Mouse (Mus musculus) lung, embryonic 16.5 days (tissue): ENCODE measurements around the gene Gcnt4. TPM values are rescaled to one million over a fixed set of nuclear protein-coding genes. Genes with fewer than 3 reads are reported as not detected.

ENCODE experiments used
- ATAC-seq: fragments of 200-750 bp; cut with Nextera tagmentation; 2 replicates; pipeline ENCODE4 v1.8.0; 2017; ENCODE audit warnings: low read depth, mild to moderate bottlenecking, moderate library complexity
- H3K27ac ChIP-seq: fragments of 300-500 bp; sonication (generic); 2 replicates; pipeline ENCODE4 v1.5.1; 2014; ENCODE audit warnings: mild to moderate bottlenecking, control low read depth, low read length
- H3K27me3 ChIP-seq: fragments of 300-500 bp; sonication (generic); 2 replicates; pipeline ENCODE4 v1.6.1; 2014; ENCODE audit warnings: low read depth, low read length, mixed read lengths; ENCODE audit not compliant: control insufficient read depth, insufficient read depth
- H3K36me3 ChIP-seq: fragments of 300-500 bp; sonication (generic); 2 replicates; pipeline ENCODE4 v1.6.1; 2014; ENCODE audit warnings: low read length; ENCODE audit not compliant: control insufficient read depth, insufficient read depth
- H3K4me1 ChIP-seq: fragments of 300-500 bp; sonication (generic); replicated peaks from 2 replicates; pipeline ENCODE4 v1.6.1; 2014; ENCODE audit warnings: low read length, mixed read lengths; ENCODE audit not compliant: control insufficient read depth, insufficient read depth
- H3K4me2 ChIP-seq: fragments of 300-500 bp; sonication (generic); 2 replicates; pipeline ENCODE4 v1.6.1; 2014; ENCODE audit warnings: low read depth, low read length, control low read depth
- H3K4me3 ChIP-seq: fragments of 300-500 bp; sonication (generic); 2 replicates; pipeline ENCODE4 v1.5.1; 2014; ENCODE audit warnings: mild to moderate bottlenecking, low read length, control low read depth
- H3K9ac ChIP-seq: fragments of 300-500 bp; sonication (generic); 2 replicates; pipeline ENCODE4 v1.6.1; 2014; ENCODE audit warnings: low read length, control low read depth
- H3K9me3 ChIP-seq: fragments of 300-500 bp; sonication (generic); 2 replicates; pipeline ENCODE4 v1.6.1; 2016; ENCODE audit warnings: low read length; ENCODE audit not compliant: control insufficient read depth
- WGBS: fragments of 180-500 bp; shearing (Covaris S2); extraction: QIAGEN DNeasy Blood & Tissue Kit; methylation state at CpG from one replicate; pipeline ENCODE4 v1.1.7; 2014; 5-methylcytosine and 5-hydroxymethylcytosine counted together
- polyA plus RNA-seq: library from polyadenylated mRNA; unstranded; fragments of >200 nt; fragmentation: Nextera tagmentation; extraction: Ambion mirVana; gene quantifications from 2 replicates; pipeline ENCODE4 v1.2.1, GENCODE M21; 2015

Gene Gcnt4
- polyA plus RNA-seq, 1 experiment from 2014 or later = 0.33 TPM

DNA sequence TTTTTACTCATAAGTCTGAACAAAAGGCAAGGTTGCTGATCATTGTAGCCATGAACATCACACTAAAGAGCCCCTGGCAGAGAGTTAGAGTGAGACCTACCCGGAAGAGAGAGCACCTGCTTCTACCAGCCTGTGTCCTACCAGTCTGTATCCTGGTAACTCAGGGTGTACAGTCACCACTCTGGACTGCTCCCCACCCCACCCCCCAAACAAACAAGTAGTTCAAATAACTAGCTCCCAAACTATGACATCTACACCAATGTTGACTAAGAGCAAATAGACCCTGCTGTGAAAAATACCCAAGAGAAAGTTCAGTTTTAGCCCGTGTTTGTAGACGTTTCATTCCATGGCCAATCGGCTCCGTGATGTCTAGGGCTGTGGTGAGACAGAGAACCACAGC is 38.3 kb downstream of the Gcnt4 start:
- ATAC-seq = peak; percentile 69
- Histone ChIP-seq H3K4me1 (no peaks in the 10 kb centered on the region), H3K36me3 (no peaks in the 10 kb centered on the region), H3K27ac (no peak overlapping the region), H3K4me3 (no peak overlapping the region), H3K9me3 (no peaks in the 10 kb centered on the region), H3K4me2 (no peak overlapping the region), H3K27me3 (no peaks in the 10 kb centered on the region), H3K9ac (no peak overlapping the region)
- 52% methylated on average over 5 of the region's 5 CpGs for WGBS

DNA sequence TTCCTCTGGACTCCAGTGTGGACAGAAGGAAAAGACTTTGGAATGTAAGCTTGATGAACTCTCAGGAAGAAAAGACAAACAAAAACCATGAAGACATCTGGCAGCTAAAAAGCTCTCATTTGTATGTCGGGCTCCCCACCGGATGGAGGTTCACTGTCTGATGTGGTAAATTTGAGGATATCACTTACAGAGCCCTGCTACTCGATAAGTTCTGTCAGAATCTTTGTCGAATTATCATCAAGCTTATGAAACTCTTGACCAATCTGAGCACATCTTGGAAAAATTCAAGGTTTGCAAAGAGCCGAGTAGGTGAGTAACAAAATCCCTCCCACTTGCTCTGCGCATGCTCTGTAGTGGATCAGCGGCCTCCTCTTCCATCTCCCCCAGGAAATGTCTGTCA is 40.5 kb downstream of the Gcnt4 start:
- H3K4me3 ChIP-seq = no peak overlapping the region
- no peak overlapping the region for H3K27ac ChIP-seq
- H3K4me2 ChIP-seq = no peak overlapping the region
- H3K4me1 ChIP-seq = no peaks in the 10 kb centered on the region
- no peak overlapping the region for H3K9ac ChIP-seq
- ATAC-seq = no peak
- WGBS = 70% methylated on average over 7 of the region's 7 CpGs
- no peaks in the 10 kb centered on the region for H3K9me3 ChIP-seq
- H3K36me3 ChIP-seq = no peaks in the 10 kb centered on the region
- no peaks in the 10 kb centered on the region for H3K27me3 ChIP-seq

DNA sequence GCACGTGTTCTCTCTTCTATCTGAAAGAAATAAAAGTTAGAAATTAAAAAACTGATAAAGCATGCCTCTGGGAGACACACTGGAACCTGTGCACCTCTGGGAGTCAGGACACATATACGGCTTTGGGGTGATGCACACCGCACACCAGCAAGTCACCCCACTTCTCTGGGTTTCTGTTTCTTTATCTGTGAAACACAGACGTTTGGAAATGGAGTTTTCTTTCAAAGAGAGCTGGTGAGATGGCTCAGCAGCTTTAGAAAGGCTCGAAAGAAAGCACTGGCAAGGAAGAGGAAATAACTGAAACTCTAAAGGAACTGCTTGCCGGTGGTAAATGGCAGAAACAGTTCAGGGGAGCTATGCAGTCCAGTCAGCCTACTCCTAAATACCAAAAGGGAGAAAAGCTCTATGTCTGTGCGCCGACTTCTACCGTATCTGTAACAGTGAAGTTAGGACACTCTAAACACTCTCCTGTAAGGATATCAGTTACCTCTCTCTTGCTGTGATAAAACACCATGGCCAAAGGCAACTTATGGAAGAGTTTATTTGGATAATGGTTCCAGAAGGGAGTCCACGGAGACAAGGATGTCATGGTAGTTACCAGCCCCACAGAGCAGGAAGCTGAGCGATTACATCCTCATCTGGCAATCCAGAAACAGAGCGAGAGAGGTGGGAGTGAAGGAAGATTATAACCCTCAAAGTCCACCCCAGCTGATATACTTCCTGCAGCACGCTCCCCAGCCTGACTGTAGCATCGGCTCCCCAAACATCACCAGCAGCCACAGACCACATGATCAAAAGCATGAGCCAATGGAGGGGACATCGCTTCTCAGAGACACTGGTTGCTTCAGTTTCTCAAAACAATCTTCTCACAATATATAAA is 42.0 kb downstream of the Gcnt4 start:
- Histone ChIP-seq H3K4me3 (no peak overlapping the region), H3K9me3 (no peaks in the 10 kb centered on the region), H3K4me1 (no peaks in the 10 kb centered on the region), H3K36me3 (no peaks in the 10 kb centered on the region), H3K9ac (no peak overlapping the region), H3K27me3 (no peaks in the 10 kb centered on the region), H3K4me2 (no peak overlapping the region), H3K27ac (no peak overlapping the region)
- WGBS = 67% methylated on average over 15 of the region's 15 CpGs
- ATAC-seq = peak; percentile 51

DNA sequence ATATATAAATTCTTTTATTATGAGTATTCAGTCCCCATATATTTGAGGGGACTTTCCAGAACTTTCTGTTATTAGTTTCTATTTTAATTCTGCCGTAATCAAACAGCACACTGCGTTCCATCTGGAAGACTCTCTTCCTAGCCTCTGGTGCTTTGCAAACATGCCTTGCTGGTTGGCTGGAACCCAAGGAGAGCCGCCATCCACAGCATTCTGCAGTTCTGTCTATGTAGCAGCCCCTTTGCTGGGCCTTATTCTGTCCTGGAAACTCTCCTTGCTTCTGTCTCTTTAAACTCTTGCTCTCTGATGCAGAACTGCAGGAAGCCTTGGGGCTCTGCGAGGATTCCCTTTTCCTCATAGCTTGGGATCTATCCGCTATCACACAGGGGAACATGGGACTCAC is 42.6 kb downstream of the Gcnt4 start:
- 53% methylated on average over 5 of the region's 5 CpGs for WGBS
- ATAC-seq = peak; percentile 60; the same call in 1 of the 2 replicates

DNA sequence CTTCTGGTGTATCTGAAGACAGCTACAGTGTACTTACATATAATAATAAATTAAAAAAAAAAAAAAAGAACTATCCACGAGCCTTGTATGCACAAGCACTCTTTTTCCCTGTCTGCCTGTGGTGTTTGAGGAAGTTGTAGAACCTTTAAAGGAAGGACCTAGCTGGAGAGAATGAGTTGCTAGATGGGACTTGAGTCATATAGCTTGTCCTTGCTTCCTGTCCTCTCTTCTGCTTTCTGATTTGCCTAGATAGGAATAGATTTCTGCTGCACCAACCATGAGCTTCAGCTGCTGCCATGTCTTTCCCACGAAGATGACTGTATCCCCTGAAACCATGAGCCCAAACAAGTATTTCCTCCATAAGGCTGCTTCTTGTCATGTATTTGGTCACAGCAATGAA is 43.3 kb downstream of the Gcnt4 start:
- Histone ChIP-seq H3K27me3 (no peaks in the 10 kb centered on the region), H3K27ac (no peak overlapping the region), H3K4me3 (no peak overlapping the region), H3K4me2 (no peak overlapping the region), H3K9me3 (no peaks in the 10 kb centered on the region), H3K4me1 (no peaks in the 10 kb centered on the region), H3K9ac (no peak overlapping the region), H3K36me3 (no peaks in the 10 kb centered on the region)
- no peak for ATAC-seq
- WGBS = 85% methylated on average over 2 of the region's 2 CpGs

More for the DNA sequence above, 42.6 kb downstream of the Gcnt4 start:
- Histone ChIP-seq H3K9me3 (no peaks in the 10 kb centered on the region), H3K9ac (no peak overlapping the region), H3K36me3 (no peaks in the 10 kb centered on the region), H3K4me3 (no peak overlapping the region), H3K4me2 (no peak overlapping the region), H3K4me1 (no peaks in the 10 kb centered on the region), H3K27ac (no peak overlapping the region), H3K27me3 (no peaks in the 10 kb centered on the region)

DNA sequence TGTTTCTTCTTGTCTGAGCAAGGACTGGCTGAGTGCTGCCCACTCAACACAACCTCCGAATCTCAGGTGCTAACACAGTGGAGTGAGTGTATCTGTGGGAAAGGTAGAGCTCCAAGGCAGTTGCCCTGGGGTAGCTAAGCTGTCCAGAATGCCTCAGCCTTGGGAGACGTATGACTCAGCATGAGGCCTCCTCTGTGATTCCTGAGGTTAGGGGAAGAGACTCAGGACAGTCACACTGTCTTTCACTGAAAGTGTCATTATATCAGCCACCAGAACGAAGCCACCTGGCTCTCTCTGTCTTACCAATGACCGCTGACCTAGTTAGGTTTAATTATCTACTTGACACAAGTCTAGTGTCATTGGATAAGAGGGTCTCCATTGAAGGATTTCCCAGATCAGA is 46.6 kb downstream of the Gcnt4 start:
- Histone ChIP-seq H3K27ac (no peak overlapping the region), H3K9me3 (no peaks in the 10 kb centered on the region), H3K4me2 (no peak overlapping the region), H3K4me3 (no peak overlapping the region), H3K36me3 (no peaks in the 10 kb centered on the region), H3K4me1 (no peaks in the 10 kb centered on the region), H3K27me3 (no peaks in the 10 kb centered on the region), H3K9ac (no peak overlapping the region)
- ATAC-seq = no peak
- WGBS = 83% methylated on average over 4 of the region's 4 CpGs

DNA sequence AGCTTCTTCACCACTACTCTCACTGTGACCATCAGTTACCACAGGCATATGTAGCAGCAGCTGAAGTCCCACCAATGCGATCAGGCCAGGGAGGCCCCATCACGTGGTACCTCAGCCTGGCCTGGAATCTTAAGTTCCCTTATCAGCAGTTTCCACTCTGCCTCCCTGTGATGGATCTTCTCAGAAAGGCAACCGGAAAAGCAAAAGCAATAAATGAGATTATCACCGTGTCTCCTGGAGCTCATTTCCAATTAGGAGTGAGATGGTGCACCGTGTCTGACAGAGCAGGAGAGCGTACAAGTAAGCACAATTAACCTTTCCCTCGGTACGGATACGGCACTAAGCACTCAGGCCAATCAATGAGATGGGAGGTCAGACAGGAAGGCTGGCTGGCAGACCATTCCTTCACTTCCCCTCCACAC is 47.4 kb downstream of the Gcnt4 start:
- Histone ChIP-seq H3K4me1 (no peaks in the 10 kb centered on the region), H3K4me2 (no peak overlapping the region), H3K27ac (no peak overlapping the region), H3K9me3 (no peaks in the 10 kb centered on the region), H3K27me3 (no peaks in the 10 kb centered on the region), H3K4me3 (no peak overlapping the region), H3K36me3 (no peaks in the 10 kb centered on the region), H3K9ac (no peak overlapping the region)
- no peak for ATAC-seq
- WGBS = 43% methylated on average over 9 of the region's 9 CpGs

DNA sequence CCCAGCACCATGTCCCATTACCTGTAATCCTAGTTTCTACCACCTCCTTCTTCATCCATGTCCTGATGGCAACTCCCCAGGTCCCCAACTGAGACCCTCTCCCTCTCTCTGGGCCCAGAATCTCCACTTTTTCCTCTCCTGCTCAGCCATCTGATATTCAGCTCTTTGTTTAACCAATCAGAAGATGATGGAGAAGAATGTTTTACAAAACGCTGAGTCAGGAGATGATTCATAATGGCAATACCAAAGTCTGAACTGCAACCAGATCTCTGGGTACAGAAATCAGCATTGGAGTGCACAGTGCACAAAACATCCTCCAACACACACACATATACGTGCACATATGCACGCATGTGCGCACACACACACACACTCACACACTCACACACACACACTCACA is 48.8 kb downstream of the Gcnt4 start:
- Histone ChIP-seq H3K4me3 (no peak overlapping the region), H3K4me2 (no peak overlapping the region), H3K9ac (no peak overlapping the region), H3K36me3 (no peaks in the 10 kb centered on the region), H3K27ac (no peak overlapping the region), H3K4me1 (no peaks in the 10 kb centered on the region), H3K9me3 (no peaks in the 10 kb centered on the region), H3K27me3 (no peaks in the 10 kb centered on the region)
- 87% methylated on average over 4 of the region's 4 CpGs for WGBS
- no peak for ATAC-seq

DNA sequence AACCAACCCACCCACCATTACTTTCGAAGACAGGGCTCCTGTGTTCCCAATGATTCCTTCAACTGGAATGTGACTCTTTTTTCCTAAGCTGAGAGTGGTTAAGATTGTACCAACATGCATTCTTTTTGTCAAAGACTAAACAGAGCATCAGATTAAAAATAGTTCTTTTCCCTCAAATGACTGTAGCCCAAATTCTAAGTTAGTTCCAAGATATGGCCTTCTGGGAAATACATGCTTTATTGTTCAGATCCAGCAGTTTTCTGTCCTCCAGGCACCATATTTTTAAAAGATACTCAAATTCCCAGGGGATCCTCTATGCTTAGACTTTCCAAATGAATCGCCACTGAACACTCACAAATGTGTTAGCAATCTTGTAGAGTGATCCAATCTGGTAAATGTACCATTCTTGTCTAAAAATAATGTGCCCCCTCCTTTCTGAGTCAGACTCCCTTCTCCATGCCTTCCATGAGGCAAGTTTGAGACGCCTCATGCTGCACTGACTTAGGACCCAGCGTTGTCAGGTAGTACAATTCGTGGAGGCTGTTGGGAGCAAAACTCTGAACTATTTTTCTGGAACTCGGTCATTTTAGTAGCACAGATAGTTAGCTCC is 52.6 kb downstream of the Gcnt4 start:
- Histone ChIP-seq H3K9me3 (no peaks in the 10 kb centered on the region), H3K36me3 (no peaks in the 10 kb centered on the region), H3K4me2 (no peak overlapping the region), H3K27me3 (no peaks in the 10 kb centered on the region), H3K4me3 (no peak overlapping the region), H3K4me1 (no peaks in the 10 kb centered on the region), H3K9ac (no peak overlapping the region), H3K27ac (no peak overlapping the region)
- no peak for ATAC-seq
- WGBS = 83% methylated on average over 6 of the region's 6 CpGs
